18 mouse cellular contexts compared by ENCODE assay signal in the genomic region with DNA sequence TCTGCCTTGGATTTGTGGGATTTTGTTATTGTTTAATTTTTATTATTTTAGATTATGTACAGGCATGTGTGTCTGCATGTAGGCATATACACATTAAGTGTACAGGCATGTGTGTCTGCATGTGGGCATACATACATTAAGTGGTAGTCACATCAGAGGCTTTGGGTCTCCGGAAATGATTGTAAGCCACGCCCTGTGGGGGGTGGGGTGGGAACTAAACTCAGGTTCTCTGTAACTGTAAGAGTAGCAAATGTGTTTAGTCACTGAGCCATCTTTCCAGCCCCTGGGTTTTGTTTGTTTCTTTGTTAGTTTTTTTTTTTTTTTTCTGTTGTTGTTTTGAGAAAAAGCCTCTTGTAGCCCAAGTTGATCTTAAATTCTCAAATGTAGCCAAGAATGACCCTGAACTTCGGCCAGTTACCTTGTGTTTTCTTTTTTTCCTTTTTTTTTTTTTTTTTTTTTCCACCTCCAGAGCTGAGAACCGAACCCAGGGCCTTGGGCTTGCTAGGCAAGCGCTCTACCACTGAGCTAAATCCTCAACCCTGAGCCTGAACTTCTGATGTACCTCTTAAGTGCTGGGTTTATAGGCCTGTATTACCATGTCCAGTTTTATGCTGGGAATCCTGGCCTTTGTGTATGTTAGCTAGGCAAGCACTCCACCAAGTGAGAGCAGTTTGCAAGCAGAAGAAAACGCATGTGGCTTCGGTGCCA. TPM values are rescaled to one million over a fixed set of nuclear protein-coding genes. Genes with fewer than 3 reads are reported as not detected.
A peak's percentile ranks its signal among the peaks of the same experiment; 100 is the strongest.
DNase-seq lines count a peak whose midpoint lies in the region; ATAC-seq lines count a peak whose summit lies in the region.
"Had no signal": no experiment of that assay in that cellular context is flagged by ENCODE, and none has a peak within 500 bp of the region (broad histone marks: within the 10 kb centered on the region; RNA-seq: fewer than 3 reads in every experiment).

No protein-coding gene starts in this region.

- no peak overlapping the region for H3K4me2 ChIP-seq in liver, embryonic 16.5 days (ENCODE audit: low read depth, low read length)
- H3K4me2 ChIP-seq: forebrain, embryonic 15.5 days; neural tube, embryonic 15.5 days had no signal

- no peaks in the 10 kb centered on the region for H3K27me3 ChIP-seq in liver, embryonic 16.5 days (ENCODE audit: control insufficient read depth, insufficient read depth, low read depth, low read length)
- no peaks in the 10 kb centered on the region for H3K27me3 ChIP-seq in limb, embryonic 10.5 days (ENCODE audit: low read depth, poor library complexity, severe bottlenecking)
- H3K27me3 ChIP-seq: forebrain, embryonic 15.5 days; neural tube, embryonic 15.5 days had no signal

- no peak for ATAC-seq in liver, embryonic 16.5 days (ENCODE audit: low read depth)
- ATAC-seq: forebrain, embryonic 15.5 days; lung, postnatal 0 days had no signal

- no peaks in the 10 kb centered on the region; the same call in 1 of the 2 replicates for H3K4me1 ChIP-seq in liver, embryonic 16.5 days (ENCODE audit: control insufficient read depth, low read depth, low read length)
- H3K4me1 ChIP-seq in limb, embryonic 10.5 days = 0 out of 2 replicates have a peak, but pooled peaks cover 3% of the 10 kb centered on the region
- H3K4me1 ChIP-seq: forebrain, embryonic 15.5 days; neural tube, embryonic 15.5 days had no signal

- H3K9me3 ChIP-seq in liver, embryonic 16.5 days (replicated peaks; ENCODE audit: control insufficient read depth, low read length) = no peaks in the 10 kb centered on the region
- H3K9me3 ChIP-seq in limb, embryonic 10.5 days (replicated peaks) = 0 out of 2 replicates have a peak, but pooled peaks cover 3% of the 10 kb centered on the region
- H3K9me3 ChIP-seq: embryonic facial prominence, embryonic 10.5 days; forebrain, embryonic 15.5 days; neural tube, embryonic 15.5 days had no signal

- no peak overlapping the region for H3K9ac ChIP-seq in liver, embryonic 16.5 days (ENCODE audit: low read depth, low read length)
- H3K9ac ChIP-seq: forebrain, embryonic 15.5 days; neural tube, embryonic 15.5 days had no signal

- no peaks in the 10 kb centered on the region for H3K36me3 ChIP-seq in liver, embryonic 16.5 days (ENCODE audit: control insufficient read depth, insufficient read depth)
- H3K36me3 ChIP-seq in limb, embryonic 10.5 days = no peaks in the 10 kb centered on the region
- H3K36me3 ChIP-seq: embryonic facial prominence, embryonic 10.5 days; forebrain, embryonic 15.5 days; neural tube, embryonic 15.5 days had no signal

- peak; percentile 22 for DNase-seq in thymus, postnatal 25 days
- no peak for DNase-seq in thymus, postnatal 10 days (ENCODE audit: low spot score in 2 of 2)
- peak; percentile 27 for DNase-seq in T-cell, adult 2 months (ENCODE audit: low spot score)
- peak; percentile 55 for DNase-seq in thymus, postnatal 4 days
- DNase-seq in limb, embryonic 10.5 days (ENCODE audit: low spot score) = no peak
- DNase-seq in cerebellum, postnatal 14 days = no peak
- no peak for DNase-seq in frontal cortex, adult 2 months (ENCODE audit: extremely low spot score in 1 of 2, low spot score in 1 of 2)
- DNase-seq: cerebellum, postnatal 25 days; kidney, adult 8-10 months; kidney, postnatal 36 days; retina, postnatal 1 day; right cerebral cortex, postnatal 4 days had no signal

- H3K27ac ChIP-seq in liver, embryonic 16.5 days (ENCODE audit: low read length) = 0 out of 2 replicates have a peak overlapping the region, but pooled peaks have one; percentile 9
- H3K27ac ChIP-seq in limb, embryonic 10.5 days = no peak overlapping the region
- H3K27ac ChIP-seq: embryonic facial prominence, embryonic 10.5 days; forebrain, embryonic 15.5 days; neural tube, embryonic 15.5 days had no signal

- no peak overlapping the region for H3K4me3 ChIP-seq in liver, embryonic 16.5 days (ENCODE audit: low read depth, low read length)
- no peak overlapping the region for H3K4me3 ChIP-seq in limb, embryonic 10.5 days
- H3K4me3 ChIP-seq: embryonic facial prominence, embryonic 10.5 days; erythroblast, embryonic 14.5 days; forebrain, embryonic 15.5 days; neural tube, embryonic 15.5 days had no signal

- WGBS in liver, embryonic 16.5 days (ENCODE audit: insufficient replicate concordance) = 43% methylated on average over 7 of the region's 7 CpGs
- 89% methylated on average over 7 of the region's 7 CpGs for WGBS in limb, embryonic 10.5 days

RNA-seq across cellular contexts. Expression of a gene that starts 34.8 kb away (rescaled TPM):
- polyA plus RNA-seq in liver, embryonic 16.5 days (2015; fragmentation: Nextera tagmentation; extraction: Ambion mirVana) = 9.3 and 10.8 TPM in 2 replicates
- polyA plus RNA-seq in limb, embryonic 10.5 days (2016; fragmentation: Nextera tagmentation; extraction: Ambion mirVana) = 0.92 and 1.2 TPM in 2 replicates
- 0.16 and 0.19 TPM in 2 replicates for polyA plus RNA-seq in frontal cortex, adult 2 months (2012; rRNA removed)

Comparison
In these comparisons a context has a peak if more than half of its experiments do, and no peak if none do; other contexts are left out.
1. DNase-seq: peak in thymus, postnatal 25 days (single experiment), T-cell, adult 2 months (single experiment) and thymus, postnatal 4 days (single experiment); none in thymus, postnatal 10 days (0 of 2), limb, embryonic 10.5 days (single experiment), cerebellum, postnatal 14 days (0 of 2) and frontal cortex, adult 2 months (0 of 2).